Mouse (Mus musculus) retina, adult 2 months (tissue): ENCODE measurements at regions not wholly inside any gene's neighbourhood (a gene's known extent, or its start where the extent isn't known, plus 50 kb on each side); places are given as distances from the start of the nearest gene placed in this dataset.

Source experiments
- DNase-seq: peaks from one replicate; pipeline ENCODE4 v3.0.0-alpha.2; 2012; ENCODE audit warnings: low read depth, low spot score

DNA sequence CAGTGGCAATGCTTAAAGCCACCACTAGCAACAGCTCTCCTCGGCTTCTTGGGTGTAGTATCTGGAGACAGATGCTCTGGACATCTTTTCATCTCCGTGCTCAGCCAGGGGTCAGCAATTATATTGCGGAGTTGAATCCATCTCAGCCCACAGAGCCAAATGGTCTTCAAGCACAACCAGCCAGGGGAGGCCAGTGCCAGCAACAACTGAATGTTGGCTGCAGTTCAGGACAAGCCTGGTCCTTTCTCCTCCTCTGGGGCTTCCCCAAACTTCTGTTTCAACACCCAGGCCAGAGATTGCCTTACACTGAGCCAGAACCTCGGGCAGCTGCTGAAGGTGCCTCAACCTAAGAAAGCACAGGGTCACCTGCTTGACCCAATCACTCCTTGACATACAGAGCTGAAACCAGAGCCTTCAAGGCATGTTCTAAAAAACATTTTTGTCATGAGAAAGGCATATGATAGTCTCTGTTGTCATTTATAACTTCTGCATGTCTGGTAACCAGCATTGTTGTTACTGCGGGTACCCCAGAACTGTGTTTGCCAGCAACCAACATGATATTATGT lies 169.9 kb upstream of the Lef1 start:
- no peak for DNase-seq

DNA sequence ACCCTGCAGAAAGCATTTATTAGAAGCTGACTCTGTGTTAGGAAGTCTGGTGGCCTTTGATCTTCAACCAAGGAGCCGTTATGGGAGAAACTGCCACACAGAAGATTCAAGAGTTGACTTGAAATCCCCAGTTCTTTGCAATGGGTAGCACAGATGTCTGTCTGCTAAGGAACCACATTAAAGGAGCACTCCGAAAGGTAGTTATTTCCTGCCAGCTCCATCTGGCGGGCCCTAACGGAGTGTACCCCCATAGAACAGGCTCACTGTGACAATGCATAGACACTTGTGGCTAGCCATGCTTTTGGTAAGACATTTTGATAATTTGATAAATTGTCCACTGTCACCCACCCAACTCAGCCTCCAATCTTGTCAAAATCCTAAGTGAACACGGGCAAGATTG lies 173.3 kb upstream of the Lef1 start:
- DNase-seq = no peak

DNA sequence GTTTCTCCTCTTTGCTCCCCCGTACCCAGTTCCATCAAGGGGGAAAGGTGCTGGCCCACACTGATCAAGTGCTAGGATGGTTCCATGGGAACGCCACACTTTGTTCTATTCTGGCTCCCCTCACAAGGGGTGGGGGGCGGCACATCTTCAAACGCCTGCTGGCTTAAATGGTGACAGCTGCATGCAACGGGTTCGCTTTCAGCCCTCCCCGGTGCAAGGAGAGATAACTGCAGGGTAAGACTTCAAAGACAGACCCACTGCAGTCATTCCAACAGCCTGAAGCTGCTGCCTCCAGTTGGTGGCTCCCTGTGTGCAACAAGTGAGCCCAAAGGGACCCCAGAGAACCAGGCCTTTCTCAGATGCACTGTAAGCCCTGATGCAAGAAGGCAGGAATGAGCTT lies 173.9 kb upstream of the Lef1 start:
- no peak for DNase-seq

DNA sequence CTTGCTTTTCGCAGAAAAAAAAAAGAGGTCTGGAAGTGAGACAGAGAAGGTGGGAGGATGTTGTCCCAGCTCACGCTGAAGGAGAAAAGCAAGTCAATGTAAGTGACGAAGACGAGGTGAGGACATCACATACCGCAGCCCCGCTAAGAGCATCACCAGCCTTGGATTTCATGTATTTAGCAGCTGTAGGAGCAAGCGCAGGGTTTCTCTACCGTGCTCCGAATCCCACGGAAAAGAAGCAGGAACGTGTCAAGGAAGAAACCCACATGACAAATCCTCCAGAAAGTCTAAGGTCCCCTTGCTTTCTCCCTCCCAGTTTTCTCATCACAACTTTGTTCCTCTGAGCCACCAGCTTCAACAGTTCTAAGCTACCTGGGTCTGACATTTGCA lies 174.3 kb upstream of the Lef1 start:
- DNase-seq = no peak

DNA sequence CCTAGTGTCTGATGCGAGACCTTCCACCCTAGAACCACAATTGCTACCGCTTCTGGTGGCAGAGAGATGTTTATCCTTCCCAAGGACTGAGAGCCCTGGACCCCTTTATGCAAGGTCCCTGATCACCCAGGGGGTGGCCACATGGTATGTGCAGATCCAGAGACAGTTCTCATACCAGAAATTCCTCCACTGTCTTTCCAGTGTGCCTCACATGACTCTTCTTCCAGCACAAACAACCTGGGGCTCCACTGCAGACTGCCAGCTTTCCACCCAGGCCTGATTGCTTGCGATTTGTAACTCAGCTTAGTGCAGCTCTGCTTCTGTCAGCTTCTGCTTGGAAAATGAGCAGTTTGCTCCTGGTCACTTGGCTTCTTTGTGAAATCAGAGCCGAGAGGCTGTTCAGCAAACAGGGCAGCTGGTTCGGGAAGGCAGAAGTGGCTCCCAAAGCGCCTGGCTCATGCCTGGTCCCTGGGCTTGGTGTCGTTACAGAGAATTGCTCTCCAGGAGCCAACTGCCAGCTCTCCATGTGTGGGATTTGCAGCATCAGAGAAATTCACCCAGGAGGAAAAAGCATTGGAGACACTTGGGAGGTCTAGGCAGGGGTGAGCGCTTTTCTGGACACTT lies 174.9 kb upstream of the Lef1 start:
- no peak for DNase-seq

DNA sequence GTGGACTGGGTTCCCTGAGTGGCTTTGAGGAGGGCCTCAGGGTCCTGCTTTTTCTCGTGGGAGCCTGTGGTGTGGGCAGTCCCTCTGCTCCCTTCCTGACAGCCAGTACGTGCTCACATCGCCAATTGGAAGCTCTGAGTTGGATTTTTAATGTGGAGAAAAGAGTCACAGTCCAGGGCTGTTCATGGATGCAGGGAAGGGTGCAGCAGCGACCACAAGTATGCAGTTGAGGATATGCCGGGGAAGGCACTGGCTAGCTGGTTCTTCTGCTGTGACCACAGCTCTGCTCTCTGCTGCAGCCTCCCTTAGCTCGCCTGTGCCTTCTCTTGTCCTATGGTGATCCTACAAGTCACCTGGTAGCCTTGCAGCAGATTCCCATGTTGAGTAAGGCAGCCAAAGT lies 177.5 kb upstream of the Lef1 start:
- no peak for DNase-seq

DNA sequence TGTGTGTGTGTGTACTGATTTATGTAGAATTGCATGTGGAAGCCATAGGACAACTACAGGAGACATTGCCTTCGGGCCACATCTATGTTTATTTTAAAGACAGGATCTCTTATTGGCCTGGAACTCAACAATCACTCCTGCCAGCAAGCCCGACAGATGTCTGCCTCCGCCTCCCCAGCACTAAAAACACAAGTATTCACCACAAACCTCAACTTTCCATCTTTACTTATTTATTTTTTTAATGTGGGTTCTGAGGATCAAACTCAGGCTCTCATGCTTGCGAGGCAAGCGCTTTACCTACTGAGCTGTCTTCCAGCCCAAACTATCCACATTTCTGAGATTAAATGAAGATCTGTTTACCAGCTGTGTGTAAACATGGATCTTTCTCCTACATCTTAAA lies 178.0 kb upstream of the Lef1 start:
- DNase-seq = no peak

DNA sequence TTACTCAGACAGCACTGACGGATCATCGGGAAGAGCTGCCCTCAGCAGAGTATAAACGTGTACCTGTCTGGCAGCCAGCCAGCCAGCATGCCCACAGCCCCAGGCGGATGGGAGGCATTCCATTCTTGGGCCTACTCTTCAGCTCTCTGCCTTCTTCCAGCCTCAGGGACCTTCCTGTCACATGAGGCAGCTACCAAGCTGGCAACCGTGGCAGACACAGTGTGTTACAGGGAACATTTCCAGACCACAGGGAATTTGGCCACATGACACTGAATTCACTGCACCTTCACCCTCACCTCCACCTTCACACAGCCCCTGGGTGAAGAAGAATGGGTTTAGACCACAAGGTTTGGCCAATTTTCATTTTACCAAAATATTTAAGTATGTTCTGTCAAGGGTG lies 185.3 kb upstream of the Lef1 start:
- no peak for DNase-seq

DNA sequence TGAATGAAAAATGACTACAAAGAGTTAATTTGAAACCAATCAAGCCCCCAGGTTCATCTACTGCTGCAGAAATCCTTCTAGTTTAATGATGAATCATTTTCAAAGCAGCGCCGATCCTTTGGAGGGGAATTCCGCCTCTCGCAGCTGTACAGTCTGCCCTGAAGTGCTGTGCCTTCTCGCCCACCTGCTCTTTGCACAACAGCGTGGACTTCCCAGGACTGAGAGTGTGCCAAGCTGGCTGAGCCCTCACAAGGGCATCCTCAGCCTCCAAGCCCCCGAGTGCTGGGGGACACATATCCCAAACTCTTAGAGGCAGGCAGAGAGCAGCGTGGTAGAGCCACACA lies 186.7 kb upstream of the Lef1 start:
- no peak for DNase-seq

DNA sequence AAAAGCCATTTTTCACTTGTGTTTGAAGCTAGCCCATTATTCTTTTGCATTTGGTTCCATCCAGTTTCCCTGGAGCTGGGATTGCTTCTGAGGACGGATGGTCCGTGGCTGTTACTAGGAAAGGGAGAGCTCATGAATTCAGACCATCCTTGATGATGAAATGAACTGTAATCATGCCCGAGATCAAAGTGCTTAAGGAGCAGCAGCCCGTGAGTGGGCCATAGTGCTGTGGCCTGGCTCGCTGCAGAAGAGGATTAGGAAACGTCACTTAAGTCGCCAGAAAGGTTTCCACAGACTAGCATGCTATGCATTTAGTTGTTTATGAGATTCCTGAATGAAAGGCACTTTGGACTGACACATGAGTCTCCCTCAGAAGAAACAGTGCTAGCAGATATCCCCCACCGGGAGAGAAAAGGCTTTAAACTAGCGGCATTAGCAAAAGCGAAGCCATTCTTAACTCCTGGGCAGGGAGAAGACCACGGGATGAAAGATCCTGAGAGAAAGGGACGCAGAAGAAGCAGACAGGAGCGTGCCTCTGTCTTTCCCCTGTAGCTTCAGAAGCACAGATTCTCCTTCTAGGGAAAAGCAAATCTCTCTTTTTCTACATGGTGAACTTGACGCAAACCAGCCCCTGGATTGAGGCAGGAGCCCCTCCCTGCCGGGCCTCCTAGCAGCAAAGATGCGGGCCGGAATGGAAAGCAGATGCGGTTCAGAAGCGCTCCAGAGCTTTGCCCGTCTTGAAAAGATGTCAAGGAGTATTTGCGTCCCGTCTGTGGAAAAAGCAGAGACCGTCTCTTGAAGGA lies 187.3 kb upstream of the Lef1 start:
- DNase-seq = no peak

DNA sequence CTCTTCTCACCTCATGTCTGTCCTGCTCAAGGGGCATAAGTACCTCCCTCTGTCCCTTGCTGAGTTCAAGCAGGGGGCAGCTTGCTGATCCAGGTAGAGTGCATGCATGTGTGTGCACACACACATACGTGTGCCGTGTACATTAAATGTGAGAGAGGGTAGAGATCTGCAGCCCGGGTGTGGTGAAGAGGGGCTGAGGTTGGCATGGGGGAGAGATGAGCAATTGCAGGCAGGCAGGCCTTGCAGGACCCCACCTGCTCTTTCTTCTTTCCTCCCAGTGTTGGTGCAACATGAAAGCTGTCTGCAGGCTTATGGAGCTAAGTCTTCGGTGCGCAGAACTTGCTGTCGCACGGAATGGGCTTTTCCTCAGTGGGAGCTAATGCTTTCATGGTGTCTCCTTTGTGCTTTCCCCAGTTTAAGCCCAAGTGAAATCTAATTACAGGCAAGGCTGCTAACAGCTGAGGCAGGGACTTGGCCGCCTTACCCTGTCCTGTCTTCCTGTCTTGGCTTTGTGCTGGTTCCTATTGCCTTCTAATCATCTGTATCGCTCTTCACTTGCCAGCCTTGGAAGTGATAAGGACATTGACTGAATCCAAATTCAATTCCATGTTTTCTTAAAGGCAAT lies 188.5 kb upstream of the Lef1 start:
- DNase-seq = no peak

DNA sequence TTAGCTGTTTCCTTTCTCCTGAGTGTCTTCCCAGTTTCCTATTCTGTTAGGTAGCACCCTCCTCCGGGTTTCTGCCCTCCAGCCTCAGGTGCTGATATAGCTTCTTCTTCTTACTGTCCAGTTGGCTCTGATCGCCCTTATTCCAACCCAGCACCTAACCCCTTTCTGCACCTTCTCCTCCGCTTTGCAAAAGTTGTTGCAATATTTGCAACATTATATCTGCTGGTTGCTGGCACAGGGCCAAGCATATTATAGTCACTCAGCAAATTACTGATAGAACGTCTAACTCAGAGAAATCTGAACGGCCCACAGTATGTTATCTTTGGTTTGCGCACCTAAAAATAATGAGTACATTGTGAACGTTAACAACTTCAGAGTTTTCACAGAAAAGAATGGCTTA lies 183.6 kb upstream of the Rpl34 start:
- no peak for DNase-seq

DNA sequence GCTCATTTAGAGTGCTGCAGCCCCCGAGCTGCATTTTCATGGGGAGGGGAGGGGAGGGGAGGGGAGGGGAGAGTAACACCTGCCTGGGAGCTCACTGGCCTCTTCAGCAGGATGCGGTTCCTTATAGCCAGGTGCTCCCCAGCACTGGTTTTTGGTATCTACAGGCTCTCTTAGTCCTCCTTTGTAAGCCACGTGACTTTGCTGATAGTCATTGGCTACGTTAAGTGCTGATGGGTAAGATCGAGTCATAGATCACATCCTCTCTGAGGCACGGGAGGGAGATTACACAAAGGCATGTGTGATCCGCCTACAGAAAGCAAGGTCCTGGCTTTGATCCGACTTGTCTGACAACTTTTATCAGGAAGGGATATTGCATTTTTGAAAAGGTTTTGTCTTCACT lies 174.9 kb upstream of the Rpl34 start:
- DNase-seq = no peak

DNA sequence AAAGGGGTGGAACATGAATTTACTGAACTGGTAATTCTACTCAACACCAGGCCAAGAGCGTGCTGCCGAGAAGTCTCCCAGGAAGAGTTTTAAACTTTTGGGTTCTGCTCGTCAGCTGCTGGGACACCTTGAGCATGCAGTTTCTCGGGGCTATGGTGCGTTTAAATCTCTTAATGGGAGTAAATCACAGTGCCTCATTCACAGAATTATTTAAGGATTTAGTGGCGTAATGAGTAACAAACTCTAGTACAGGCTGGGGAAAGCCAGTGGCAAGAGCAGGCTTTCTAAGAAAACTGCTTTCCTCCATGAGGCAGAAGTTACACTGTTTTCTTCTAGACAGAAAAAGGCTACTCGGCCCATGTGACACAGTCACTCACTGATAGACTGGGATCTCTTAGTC lies 173.1 kb upstream of the Rpl34 start:
- no peak for DNase-seq

DNA sequence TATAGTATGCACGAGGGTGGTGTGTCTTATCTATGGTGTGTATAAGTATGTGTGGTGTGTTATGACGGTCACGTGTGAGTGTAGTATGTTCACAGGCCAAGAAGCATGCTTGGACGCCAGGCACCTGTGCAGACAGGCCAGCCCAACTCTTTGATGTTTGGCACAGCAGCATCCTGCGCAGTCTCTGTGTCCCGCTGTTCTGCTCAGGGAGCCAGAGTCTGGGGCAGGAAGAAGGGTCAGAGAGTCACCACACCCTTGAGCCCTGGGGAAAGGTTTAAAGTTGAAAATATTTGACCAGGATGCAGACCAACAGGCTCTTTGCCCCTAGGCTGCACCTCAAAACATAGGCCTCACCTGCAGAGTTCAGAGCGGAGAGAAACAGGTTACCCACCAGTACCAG lies 172.2 kb upstream of the Rpl34 start:
- no peak for DNase-seq

DNA sequence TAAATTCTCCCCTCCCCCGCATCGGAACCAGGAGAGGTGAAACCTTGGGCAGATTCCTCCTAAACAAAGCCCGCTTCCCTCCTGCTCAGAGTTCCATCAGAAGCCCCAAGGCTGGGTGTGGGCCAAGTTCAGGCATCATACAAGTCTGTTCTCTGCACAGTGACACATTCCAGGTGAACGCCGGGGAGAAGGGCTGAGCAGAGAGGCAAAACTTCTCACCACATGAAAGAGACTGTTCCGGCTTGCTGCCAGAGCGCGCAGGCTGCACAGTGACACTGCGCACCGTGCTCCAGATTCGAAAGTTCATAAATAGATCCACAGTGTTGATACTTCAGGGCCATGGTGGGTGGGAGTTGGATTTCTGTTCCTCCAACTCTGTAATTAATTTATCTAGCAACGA lies 171.1 kb upstream of the Rpl34 start:
- no peak for DNase-seq

DNA sequence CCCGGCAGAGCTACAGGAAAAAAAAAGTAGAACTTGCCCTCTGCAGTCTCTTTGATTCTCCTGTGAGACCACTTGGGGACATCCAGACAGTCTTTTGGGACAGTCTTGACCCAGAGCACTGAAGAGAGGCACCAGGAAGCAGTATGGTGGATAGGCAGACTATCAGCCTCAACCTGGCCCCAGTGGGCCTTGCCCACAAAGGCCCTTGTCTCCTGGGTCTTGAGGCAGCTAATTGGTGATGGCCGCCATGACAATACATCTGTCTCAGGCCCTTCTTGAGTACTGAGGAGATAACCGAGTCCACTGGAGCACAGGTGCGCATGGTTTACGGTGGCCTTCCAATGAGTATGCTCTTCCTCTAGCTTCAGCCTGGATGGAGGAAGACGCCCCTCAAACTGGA lies 170.6 kb upstream of the Rpl34 start:
- no peak for DNase-seq

DNA sequence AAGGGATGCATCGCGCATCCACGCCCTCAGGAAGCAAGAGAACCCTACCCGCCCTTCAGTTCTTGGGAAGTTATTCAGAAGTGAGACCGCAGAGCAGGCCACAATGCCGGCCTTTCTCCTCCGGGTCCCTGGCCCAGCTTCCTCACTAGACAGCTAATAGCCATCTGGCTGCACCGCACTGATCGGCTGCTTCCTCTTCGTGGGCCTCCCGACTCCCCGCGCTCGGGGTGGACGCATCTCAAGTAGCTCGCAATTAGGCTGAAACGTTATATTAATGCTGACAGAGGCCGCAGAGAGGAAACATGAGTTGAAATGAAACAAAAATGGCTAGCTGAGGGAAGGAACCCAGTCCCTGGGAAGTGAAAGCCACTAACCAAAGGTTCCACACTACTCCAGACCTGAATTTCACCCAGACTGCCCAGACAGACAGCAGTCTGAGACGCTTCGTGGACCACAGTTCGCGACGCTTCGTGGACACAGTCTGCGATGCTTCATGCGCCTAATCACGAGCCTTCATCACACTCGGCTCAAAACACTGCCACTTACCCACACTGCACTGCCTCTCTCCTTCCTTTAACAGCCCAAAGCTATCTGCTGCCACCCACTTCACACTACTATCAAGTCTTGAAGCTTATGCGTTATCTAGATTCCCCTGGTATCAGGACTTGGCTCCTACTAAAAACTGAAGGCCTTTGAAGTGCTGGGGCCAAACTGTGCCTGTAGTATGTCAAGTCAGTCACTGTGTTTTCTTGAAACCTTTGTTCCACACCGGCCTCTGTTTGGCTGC lies 170.0 kb upstream of the Rpl34 start:
- DNase-seq = no peak

DNA sequence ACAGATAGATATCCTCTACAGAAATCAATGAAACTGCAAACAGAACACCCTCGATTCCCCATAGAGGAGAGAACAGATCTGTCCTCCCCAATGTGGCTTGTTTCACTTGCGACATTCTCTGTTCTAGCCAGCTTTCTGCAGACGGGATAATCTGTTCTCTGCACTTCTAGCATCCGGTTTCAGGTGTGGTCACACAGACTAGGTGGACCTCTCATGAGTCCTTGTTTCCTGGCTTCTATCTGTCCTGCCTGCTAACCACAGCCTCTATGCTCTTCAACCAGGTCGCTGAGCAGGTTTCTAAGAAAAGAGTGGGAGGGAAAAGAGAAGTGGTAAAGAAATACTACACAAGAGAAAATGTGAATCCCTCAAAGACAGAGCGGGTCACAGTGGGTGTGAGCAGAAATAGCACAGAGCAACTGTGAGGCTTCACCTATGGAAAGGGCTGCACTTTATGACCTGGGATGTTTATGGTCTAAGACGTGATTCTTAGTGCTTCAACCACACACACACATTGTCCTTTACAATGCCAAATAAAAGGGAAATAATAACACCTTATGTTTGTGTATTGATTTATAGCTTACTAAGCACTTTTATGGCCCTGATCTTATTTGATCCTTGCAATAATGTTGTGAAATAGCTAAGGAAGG lies 164.1 kb upstream of the Rpl34 start:
- no peak for DNase-seq

DNA sequence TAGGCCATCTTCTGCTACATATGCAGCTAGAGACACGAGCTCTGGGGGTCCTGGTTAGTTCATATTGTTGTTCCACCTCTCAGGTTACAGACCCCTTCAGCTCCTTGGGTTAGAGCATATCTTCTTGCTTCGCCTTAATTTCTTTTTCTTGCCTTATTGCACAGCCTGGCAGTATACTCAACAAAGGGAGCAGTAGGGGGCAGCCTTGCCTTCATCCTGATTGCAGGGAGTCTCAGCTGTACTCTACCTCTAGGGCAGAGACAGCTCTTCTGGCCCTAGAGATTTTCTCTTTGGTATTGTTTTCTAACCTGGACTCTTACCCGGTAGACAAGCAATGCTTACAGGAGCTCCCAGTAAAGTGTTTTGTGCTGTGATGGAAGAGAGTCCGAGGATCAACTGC lies 161.1 kb upstream of the Rpl34 start:
- no peak for DNase-seq

DNA sequence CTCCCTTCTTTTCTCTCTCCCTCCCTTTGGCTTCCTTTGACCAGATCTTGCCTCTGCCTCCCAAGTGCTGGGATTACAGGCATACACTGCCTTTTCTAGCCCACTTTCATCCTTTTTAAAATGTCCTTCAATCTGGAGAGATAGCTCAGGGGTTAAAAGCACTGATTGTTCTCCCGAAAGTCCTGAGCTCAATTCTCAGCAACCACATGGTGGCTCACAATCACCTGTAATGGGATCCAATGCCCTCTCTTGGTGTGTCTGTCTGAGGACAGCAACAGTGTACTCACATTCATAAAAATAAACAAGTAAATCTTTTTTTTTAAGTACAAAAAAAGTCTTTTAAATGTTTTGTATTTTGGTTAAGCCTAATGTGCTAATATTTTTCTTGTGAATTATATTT lies 158.4 kb upstream of the Rpl34 start:
- DNase-seq = no peak
